Mouse (Mus musculus): Measurements from ENCODE around the gene Prkaa1.

Prkaa1 gene

DNA sequence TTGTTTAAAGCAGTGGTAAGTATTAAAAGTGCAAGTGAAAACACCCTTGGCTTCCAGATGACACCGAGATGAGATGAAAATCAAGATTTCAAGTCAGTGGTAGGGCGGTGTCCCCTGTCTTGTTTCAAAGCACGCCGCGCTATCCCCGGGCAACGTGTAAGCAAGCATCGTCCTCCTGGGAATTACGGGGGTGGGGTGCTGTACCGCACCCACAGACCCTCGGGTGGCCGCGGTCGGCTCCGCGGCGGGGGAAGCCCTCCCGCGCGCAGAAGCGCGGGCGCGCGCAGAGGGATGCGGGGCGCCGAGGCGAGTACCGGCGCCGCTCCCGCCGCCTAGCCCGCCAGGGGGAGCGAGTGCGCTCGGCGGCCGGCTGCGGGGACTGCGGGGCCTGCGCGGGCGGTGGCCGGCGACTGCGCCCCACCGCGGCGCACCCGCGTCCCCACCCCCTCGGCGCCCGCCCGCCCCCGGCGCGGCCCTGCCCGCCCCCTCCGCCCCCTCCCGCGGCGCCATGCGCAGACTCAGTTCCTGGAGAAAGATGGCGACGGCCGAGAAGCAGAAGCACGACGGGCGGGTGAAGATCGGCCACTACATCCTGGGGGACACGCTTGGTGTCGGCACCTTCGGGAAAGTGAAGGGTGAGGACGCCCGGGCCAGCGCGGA lies at the start of gene Prkaa1:
Prkaa1 (plus strand) TSS at position 501 of the 660 bp plus-strand sequence.
- DNase-seq (ENCODE audit: low read depth, low spot score) = peak; percentile 45

DNA sequence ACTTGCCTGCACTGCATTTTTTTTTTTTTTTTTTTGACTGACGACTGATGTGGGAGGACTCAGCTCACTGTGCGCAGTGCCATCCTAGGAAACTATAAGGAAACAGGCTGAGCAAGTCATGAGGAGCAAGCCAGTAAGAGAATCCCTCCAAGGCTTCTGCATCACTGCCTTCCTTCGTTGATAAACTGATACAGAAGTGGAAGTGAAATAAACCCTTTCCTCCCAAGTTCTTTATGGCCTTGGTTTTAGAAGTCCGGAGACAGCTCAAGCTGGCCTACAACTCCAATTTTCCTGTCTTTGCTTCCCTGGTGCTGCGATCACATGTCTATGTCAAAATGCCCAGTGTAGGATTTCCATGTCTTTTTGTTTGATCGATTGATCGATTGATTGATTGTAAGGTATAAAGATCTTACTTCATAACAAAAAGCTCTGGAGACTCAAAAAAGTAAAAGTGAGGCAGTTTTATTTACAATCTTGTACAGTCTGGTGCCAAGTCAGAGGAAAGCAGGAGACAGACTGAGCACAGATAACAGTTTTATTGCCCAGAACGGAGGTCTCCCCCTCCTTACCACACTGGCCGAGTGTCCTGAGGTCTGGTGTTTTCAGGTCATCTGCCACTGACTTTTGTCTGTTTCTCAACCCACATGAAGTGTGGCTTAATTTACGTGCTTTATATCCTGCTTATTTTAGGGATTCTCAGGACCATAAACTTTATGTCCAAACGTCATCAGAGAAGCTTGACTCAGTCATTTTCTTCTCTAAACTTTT lies 47.9 kb upstream of the Prkaa1 start:
- DNase-seq (ENCODE audit: low read depth, low spot score) = no peak

DNA sequence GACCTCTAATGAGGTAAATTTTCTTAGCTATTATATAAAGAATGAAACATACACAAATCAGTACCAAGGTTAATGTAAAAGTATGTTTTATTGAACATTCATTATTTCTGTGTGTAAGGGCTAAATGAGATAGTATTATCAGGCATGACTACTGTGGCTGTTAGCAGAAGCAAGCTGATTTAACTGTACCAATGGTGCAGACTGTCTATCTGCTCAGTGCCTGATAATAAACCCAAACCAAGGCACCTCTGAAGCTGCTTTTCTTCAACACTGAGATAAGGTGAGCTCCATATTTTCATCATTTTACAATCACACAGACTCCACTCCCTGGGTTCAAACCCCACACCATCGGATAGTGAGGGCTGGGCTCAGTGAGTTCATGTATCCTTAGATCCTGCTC lies 46.3 kb upstream of the Prkaa1 start:
- no peak for DNase-seq (ENCODE audit: low read depth, low spot score)

DNA sequence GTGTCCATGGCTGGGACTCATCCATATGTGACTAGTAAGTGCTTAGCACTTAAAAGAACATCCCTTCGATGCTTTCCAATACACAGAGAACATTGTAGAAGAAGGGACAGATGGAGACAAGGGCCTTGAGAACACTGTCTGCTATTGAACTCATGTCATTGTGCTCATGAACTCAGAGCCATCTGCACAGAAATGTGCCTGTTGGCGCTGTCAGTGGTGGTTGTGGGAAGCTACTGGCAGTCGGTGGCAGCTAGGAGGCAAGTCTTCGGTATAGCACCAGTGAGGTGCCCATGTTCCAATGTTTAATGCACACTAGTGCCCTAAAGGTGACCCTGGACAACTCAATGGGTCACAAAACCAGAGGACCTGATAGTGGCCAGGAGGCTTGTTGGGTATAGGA lies 41.3 kb upstream of the Prkaa1 start:
- DNase-seq (ENCODE audit: low read depth, low spot score) = no peak

DNA sequence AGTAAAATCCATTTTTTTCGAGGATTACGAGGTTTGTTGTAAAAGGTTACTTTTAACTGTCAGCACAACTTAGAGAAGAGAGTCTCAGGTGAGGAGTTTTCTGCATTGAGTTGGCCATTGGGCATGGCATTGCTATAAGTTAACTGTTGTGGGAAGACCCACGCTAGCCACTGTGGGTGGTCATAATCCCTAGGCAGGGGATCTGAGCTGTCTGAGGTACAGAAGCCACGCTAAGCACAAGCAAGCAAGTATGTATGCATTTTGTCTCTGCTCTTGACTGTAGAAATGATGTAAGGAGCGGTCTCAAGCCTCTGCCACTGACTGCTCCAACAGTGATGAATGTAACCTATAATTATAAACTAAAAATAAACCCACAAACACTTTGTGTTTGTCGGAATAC lies 37.8 kb upstream of the Prkaa1 start:
- DNase-seq (ENCODE audit: low read depth, low spot score) = no peak

DNA sequence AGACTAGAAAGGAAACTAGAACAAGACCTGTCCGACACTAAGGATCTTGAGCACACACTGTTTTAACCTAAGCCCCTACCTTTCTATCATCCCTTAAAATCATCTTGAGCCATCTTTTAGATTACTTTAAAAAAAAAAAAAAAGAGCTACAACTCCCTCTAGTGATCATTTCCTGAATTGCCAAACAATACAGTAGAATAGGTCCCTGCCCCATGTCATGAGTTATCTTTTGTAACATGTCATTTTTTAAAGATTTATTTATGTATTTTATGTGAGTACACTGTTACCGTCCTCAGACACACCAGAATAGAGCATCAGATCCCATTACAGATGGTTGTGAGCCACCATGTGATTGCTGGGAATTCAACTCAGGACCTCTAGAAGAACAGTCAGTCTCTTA lies 37.4 kb upstream of the Prkaa1 start:
- no peak for DNase-seq (ENCODE audit: low read depth, low spot score)

DNA sequence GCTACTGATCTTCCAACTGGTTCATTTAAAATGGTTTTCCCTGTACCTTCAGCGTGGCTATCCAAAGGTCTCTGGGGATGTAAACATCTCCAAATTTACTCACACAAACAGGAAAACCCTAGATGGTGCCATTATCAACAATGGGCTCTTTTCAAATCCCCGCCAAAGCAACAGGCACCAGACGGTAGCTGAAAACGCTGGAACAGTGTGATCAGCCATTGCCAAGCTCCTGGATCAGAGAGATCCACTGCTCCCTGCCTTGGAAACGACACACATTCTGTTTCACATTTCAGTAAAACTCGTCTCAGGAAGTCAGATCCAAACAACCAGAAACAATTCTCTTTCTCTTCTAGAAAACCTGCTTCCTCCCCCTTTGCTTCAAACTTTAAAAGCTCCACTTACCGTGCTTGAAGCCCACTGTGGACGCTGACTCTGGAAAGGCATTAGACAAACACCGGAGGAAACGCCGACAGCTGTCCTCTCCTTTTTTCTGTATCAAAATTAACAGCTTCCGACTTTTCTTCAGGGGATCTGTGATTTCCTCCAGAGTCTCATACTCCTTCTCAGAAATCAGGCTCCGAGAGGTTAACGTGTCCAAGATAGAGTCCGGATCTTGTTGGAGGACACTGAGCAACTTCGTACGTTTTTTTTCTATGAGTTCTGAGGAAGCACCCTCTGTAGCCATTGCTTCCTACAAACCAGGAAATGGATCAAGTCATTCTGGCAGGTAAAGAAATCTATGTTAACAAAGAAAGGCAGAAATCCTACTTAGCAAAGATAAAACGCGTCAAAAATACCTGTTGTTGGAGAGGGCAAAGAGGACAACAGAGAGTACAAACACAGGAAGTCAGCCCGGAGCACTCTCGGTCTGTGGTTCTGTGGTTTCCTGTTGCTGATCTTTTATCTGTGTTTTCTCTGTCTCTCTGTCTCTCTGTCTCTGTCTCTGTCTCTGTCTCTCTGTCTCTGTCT lies 35.7 kb upstream of the Prkaa1 start, which contains the start of gene Card6:
Card6 (minus strand) TSS at position 854 of the 969 bp plus-strand sequence.
- no peak for DNase-seq (ENCODE audit: low read depth, low spot score)

DNA sequence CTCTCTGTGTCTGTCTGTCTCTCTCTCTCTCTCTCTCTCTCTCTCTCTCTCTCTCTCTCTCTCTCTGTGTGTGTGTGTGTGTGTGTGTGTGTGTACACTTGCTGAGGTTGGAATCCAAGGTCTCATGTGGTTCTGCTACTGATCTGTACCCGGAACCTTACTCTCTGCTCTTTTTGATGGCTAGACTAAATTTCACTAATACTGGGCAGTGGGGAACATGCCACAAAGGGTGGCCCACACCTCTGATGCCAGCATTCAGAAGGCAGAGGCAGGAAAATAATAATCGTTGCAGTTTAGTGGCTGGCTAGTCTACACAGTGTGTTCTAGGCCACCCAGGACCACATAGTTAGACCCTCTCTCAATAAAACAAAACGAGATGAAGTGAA lies 35.0 kb upstream of the Prkaa1 start:
- no peak for DNase-seq (ENCODE audit: low read depth, low spot score)

DNA sequence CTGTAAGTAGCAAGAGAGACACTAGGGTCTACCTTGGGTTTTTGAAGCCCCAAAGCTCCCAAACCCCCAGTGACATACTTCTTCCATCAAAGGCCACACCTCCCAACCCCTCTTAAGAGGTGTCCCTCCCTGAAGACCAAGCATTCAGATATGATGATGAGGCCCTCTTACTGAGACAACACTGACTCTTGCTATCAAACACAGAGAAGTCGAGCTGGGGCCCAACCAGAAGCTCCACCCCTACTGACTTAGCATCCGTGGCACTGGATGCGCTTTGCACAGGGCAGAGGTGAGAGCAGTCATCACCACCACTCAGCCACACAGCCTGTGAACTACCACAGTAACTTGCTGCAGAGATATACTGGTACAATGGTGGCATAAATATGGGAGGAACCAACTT lies 31.0 kb upstream of the Prkaa1 start:
- DNase-seq (ENCODE audit: low read depth, low spot score) = no peak

DNA sequence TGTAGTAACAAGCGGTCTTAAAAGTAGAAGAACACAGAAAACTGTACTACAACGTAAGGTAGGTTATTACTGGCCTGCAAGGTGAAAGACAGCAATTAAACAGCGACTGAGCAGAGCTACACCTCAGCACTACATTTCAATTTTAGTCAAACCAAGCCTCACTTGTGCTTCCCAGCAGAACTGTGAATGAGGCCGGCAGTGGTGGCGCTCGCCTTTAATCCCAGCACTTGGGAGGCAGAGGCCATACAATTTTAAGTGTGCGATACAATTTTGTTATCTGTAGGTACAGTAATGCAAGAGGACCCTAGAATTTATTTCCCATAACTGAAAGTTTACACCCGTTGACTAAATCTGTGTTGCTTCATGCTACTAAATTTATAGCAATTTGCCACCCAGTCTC lies 28.5 kb upstream of the Prkaa1 start:
- DNase-seq (ENCODE audit: low read depth, low spot score) = no peak

DNA sequence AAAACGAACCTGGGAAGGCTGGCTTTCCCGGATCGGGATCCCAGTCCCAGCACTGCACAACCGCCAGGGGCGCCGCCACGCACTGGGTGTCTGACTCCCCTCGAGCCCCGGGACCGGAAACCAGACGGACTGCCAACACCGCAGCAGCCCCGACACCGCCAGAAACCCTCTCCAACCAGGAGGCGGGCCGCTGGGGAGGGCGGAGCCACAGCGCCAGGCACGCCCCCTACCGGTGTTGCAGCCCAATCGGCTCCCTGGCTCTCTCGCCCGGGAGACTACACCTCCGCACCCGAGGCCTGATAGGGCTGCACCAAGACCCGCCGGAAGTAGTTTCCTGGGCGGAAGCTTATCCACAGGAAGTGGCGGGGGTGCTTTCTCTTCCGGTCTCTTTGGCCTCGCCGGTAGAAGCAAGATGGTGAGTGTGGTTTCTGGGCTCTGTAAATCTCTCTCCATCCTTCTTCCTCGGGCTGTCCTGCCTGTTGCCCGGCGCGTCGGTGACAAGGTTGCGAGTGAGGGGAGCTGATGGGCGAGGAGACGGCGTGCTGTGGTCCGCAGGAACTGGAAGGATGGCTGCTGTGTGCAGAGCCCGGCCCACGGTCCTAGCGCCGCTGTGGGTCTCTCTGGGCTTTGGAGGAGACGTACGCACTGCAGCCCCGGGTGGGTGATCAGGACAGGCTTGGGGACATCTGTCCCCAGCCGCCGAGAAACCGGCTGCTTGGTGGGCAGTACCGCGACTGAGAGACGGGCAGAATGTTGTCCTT lies 27.2 kb upstream of the Prkaa1 start, which contains the start of gene Rpl37:
Rpl37 (plus strand) TSS at position 376 of the 761 bp plus-strand sequence.
- DNase-seq (ENCODE audit: low read depth, low spot score) = peak; percentile 90

DNA sequence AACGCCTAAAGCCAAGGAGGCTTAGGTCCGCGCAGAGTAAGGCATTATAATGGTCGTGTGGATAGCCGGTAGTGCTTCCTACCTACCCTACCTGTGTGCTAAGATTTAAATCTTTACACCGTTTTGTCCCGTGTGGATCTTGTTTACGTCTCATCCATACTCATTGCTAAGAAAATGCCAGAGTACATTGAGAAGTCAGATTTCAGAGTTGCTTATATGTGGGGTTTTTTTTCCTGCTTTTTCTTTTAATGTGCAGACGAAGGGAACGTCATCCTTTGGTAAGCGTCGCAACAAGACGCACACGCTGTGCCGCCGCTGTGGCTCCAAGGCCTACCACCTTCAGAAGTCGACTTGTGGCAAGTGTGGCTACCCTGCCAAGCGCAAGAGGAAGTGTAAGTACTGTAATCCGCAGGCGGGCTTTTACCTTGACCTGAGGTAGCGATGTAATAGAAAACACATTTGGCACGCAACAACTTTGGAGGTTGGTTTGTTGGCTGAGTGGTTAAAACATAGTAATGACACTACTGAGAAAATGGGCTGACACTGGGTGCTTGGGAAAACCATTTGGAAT lies 26.5 kb upstream of the Prkaa1 start:
- no peak for DNase-seq (ENCODE audit: low read depth, low spot score)

DNA sequence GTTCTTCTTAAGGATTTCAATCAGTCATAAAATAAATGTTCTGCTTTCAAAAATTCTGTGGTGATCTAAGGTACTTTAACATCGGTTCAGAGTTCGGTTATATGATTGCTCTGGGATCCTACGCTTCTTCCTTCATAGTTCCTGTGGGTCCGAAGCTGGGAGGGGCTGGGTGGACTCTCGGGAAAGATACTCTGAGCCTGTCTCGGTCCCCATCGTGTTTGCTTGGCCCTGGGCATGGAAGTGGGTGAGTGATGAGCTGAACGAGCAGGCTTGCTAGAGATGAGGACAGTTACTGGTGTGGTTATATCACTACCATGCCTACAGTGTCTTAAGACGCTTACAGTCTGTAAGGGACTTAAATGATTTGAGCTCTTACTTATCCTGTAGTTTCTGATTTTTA lies 25.0 kb upstream of the Prkaa1 start:
- no peak for DNase-seq (ENCODE audit: low read depth, low spot score)

DNA sequence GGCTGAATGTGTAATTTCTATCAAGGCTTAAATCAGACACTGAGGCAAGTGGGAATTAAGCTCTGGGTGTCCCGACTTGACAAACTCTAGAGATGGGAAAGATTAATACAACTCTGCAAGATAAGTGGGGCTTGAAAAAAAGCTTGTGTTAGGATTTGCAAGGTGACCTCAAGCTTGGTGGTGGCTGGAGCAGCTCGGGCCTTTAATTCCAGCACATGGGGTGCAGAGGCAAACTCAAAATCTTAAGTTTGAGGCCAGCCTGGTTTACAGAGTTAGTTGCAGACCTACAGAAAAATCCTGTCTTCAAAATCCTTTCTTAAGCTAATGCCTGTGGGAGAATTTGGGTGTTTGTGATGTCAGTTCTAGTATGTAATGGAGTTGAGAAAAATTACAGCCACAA lies 24.5 kb upstream of the Prkaa1 start:
- no peak for DNase-seq (ENCODE audit: low read depth, low spot score)

DNA sequence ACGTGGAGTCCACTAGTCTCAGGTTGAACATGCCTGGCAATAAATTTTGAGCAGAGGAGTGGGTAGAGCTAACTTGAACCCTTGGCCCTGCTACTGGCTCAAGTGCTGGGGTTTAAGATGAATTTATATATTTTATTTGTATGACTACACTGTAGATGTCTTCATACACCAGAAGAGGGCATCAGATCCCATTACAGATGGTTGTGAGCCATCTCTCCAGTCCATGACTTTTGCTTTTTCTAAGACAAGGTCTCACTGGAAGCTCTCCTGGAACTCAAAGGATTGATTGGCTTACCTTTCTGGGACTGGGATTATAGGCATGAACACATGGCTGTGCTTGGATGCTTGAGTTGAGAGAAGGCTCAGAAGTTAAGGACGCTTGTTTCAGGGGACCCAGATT lies 24.0 kb upstream of the Prkaa1 start:
- no peak for DNase-seq (ENCODE audit: low read depth, low spot score)

DNA sequence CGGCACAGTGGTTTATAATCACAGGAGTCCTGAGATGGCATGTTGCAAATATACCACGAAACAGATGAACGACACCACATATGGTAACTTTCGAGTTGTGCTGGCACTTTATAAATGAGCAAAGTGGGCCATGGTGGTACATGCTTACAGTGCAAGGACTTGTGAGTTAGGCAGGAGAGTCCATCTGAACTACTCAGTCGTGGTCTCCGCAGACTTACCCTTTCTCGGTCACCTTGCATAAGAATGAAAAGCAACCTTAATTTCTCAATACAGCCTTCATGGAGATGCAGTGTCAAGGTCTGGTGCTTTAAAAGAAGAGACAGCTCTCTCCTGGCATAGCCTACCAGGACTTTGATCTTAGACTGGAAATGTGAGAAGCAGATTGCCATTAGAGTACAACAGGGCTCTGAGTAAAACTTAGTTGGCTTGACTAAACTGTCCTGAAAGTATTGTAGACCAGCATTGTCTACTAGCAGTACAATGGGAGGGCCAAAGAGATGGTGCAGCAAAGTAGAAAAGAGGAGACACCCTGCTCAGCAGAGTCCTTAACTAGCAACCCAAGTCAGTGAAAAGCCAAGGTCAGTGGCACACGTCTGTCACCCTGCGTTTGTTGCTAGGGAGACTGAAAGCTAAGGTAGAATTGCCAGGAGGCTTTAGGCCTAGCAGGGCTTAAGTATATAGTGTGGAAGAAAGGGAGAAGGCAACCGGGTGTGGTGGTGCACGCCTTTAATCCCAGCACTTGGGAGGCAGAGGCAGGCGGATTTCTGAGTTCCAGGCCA lies 21.9 kb upstream of the Prkaa1 start:
- DNase-seq (ENCODE audit: low read depth, low spot score) = no peak

DNA sequence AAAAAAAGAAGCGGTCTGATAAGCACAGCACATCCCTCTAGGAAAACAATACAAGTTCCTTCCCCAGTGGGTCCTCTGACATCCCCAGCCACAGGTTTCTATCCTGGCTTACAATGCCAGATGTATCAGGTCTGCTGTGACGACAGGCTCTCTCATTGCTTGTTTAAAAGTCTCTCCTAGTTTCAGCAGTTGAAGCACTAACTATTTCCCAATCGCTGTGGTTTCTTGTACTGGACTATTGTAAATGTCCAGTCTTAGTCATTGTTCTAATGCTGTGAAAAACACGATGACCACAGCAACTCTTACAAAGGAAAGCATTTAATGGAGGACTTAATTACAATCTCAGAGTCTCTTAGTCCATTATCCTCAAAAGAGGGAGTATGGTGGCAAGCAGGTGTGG lies 17.2 kb upstream of the Prkaa1 start:
- no peak for DNase-seq (ENCODE audit: low read depth, low spot score)

DNA sequence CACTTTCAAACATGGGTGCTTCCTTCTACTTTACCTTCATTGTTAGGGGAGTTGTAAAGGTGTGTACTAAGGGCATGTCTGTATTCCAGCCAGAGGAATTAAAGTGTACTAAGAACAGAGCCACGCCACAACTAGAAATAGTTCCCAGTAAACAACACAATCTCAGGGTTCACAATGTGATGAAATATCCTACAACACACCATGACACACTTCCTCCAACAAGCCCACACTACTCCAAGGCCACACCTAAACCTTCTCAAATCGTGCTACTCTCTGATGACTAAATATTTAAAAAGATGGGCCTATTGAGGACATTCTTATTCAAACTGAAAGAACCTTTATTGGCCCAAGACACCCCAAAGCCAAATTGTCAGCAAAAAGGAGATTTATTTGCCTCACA lies 16.2 kb upstream of the Prkaa1 start:
- no peak for DNase-seq (ENCODE audit: low read depth, low spot score)

DNA sequence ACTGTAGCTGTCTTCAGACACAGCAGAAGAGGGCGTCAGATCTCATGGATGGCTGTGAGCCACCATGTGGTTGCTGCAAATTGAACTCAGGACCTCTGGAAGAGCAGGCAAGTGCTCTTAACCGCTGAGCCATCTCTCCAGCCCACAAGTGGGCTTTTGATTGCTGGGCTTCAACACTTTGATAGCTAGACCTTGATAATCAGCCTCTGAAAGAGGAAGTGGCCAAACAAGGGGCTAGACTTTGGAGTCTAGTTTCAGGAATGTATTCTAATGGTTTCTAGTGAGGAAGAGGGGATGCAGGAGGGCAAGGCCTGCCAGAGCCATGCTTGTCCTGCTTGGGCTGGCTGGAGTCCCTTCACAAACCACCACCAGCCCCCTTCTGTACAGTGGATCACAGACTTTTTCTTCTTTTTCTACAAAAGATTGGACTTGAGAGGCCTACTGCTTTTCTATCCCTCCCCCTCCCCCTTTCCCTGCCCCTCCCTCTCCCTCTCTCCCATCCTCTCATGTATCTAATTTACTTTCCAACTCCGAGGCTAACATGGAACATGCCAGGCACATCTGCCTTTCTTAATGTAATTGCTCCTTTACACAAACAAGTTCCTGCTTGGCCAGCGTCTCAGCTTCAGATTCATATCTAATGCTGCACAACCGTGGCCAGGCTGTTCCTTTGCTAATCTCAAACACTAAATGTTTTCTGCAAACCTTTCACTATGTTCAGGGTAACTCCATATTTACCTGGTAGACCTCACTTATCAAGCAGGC lies 15.3 kb upstream of the Prkaa1 start:
- no peak for DNase-seq (ENCODE audit: low read depth, low spot score)

All from brain, embryonic 18.5 days (tissue).